Mouse (Mus musculus) forebrain, embryonic 13.5 days (tissue): Measurements from ENCODE around the gene C130060K24Rik. TPM values are rescaled to one million over a fixed set of nuclear protein-coding genes. Genes with fewer than 3 reads are reported as not detected.

ENCODE experiments used
- ATAC-seq: fragments of 200-750 bp; cut with Nextera tagmentation; 2 replicates; pipeline ENCODE4 v1.8.0; 2017
- H3K27ac ChIP-seq: fragments of 300-500 bp; sonication (generic); 2 replicates; pipeline ENCODE4 v1.5.1; 2015; ENCODE audit warnings: inconsistent platforms, mild to moderate bottlenecking, moderate library complexity
- H3K27me3 ChIP-seq: fragments of 300-500 bp; sonication (generic); 2 replicates; pipeline ENCODE4 v1.6.1; 2015; ENCODE audit warnings: mild to moderate bottlenecking, inconsistent platforms
- H3K36me3 ChIP-seq: fragments of 300-500 bp; sonication (generic); 2 replicates; pipeline ENCODE4 v1.6.1; 2015; ENCODE audit warnings: mild to moderate bottlenecking, inconsistent platforms; ENCODE audit not compliant: poor library complexity, severe bottlenecking
- H3K4me1 ChIP-seq: fragments of 300-500 bp; sonication (generic); 2 replicates; pipeline ENCODE4 v1.6.1; 2015; ENCODE audit warnings: inconsistent platforms
- H3K4me2 ChIP-seq: fragments of 300-500 bp; sonication (generic); 2 replicates; pipeline ENCODE4 v1.6.1; 2015; ENCODE audit warnings: inconsistent platforms, mild to moderate bottlenecking, moderate library complexity
- H3K4me3 ChIP-seq: fragments of 300-500 bp; sonication (generic); 2 replicates; pipeline ENCODE4 v1.5.1; 2015; ENCODE audit warnings: mild to moderate bottlenecking, inconsistent platforms
- H3K9ac ChIP-seq: fragments of 300-500 bp; sonication (generic); 2 replicates; pipeline ENCODE4 v1.6.1; 2015; ENCODE audit warnings: mild to moderate bottlenecking, inconsistent platforms
- H3K9me3 ChIP-seq: fragments of 300-500 bp; sonication (generic); replicated peaks from 2 replicates; pipeline ENCODE4 v1.6.1; 2016; ENCODE audit warnings: inconsistent platforms
- WGBS: fragments of 180-500 bp; shearing (Covaris S2); methylation state at CpG from one replicate; pipeline ENCODE4 v1.1.7; 2015; 5-methylcytosine and 5-hydroxymethylcytosine counted together
- polyA plus RNA-seq: library from polyadenylated mRNA; unstranded; fragments of >200 nt; fragmentation: Nextera tagmentation; extraction: Ambion mirVana; gene quantifications from 2 replicates; pipeline ENCODE4 v1.2.1, GENCODE M21; 2015

Gene C130060K24Rik
- polyA plus RNA-seq: 1.7 and 3.1 TPM in 2 replicates

GRCm38 (mm10) chr6:65380918-65381772, at the start of gene C130060K24Rik:
C130060K24Rik (plus strand) TSS chr6:65381105.
- no peaks in the 10 kb centered on the region for H3K36me3 ChIP-seq
- peak within 1 kb of the TSS; percentile 98 for H3K4me2 ChIP-seq
- peak within 1 kb of the TSS; percentile 68 for H3K9ac ChIP-seq
- ATAC-seq: peak; percentile 88
- no peak within 1 kb of the TSS for H3K27ac ChIP-seq
- H3K9me3 ChIP-seq: no peaks in the 10 kb centered on the region
- H3K4me3 ChIP-seq: peak within 1 kb of the TSS; percentile 59
- peaks cover 3% of the 10 kb centered on the region; the same call in 1 of the 2 replicates for H3K4me1 ChIP-seq
- H3K27me3 ChIP-seq: no peaks in the 10 kb centered on the region
- 1% methylated on average over 64 of the region's 64 CpGs for WGBS

GRCm38 (mm10) chr6:65334246-65334645, 46.7 kb upstream of the C130060K24Rik start:
- H3K4me3 ChIP-seq: no peak overlapping the region
- no peaks in the 10 kb centered on the region for H3K36me3 ChIP-seq
- ATAC-seq: no peak
- WGBS: 91% methylated on average over 1 of the region's 1 CpGs
- no peak overlapping the region for H3K9ac ChIP-seq
- H3K4me1 ChIP-seq: peaks cover 1% of the 10 kb centered on the region; the same call in 1 of the 2 replicates
- no peak overlapping the region for H3K4me2 ChIP-seq
- no peaks in the 10 kb centered on the region for H3K9me3 ChIP-seq
- no peaks in the 10 kb centered on the region for H3K27me3 ChIP-seq
- no peak overlapping the region for H3K27ac ChIP-seq

GRCm38 (mm10) chr6:65339391-65339790, 41.5 kb upstream of the C130060K24Rik start:
- ATAC-seq: no peak
- Histone ChIP-seq H3K4me2 (no peak overlapping the region), H3K4me1 (peaks cover 10% of the 10 kb centered on the region; the same call in 1 of the 2 replicates)

GRCm38 (mm10) chr6:65341360-65341759, 39.5 kb upstream of the C130060K24Rik start:
- WGBS: 35% methylated on average over 4 of the region's 4 CpGs
- no peaks in the 10 kb centered on the region for H3K9me3 ChIP-seq
- H3K27ac ChIP-seq: no peak overlapping the region
- no peaks in the 10 kb centered on the region for H3K27me3 ChIP-seq
- H3K4me3 ChIP-seq: no peak overlapping the region
- H3K4me1 ChIP-seq: peaks cover 10% of the 10 kb centered on the region; the same call in 1 of the 2 replicates
- no peak for ATAC-seq
- no peak overlapping the region for H3K4me2 ChIP-seq
- H3K9ac ChIP-seq: no peak overlapping the region
- H3K36me3 ChIP-seq: no peaks in the 10 kb centered on the region

More at GRCm38 (mm10) chr6:65339391-65339790, 41.5 kb upstream of the C130060K24Rik start:
- H3K9ac ChIP-seq: no peak overlapping the region
- H3K4me3 ChIP-seq: no peak overlapping the region
- H3K36me3 ChIP-seq: no peaks in the 10 kb centered on the region
- no peak overlapping the region for H3K27ac ChIP-seq
- no peaks in the 10 kb centered on the region for H3K9me3 ChIP-seq
- no peaks in the 10 kb centered on the region for H3K27me3 ChIP-seq

GRCm38 (mm10) chr6:65347736-65348135, 33.2 kb upstream of the C130060K24Rik start:
- no peak overlapping the region for H3K27ac ChIP-seq
- H3K4me1 ChIP-seq: no peaks in the 10 kb centered on the region
- ATAC-seq: no peak
- WGBS: 76% methylated on average over 8 of the region's 8 CpGs
- no peak overlapping the region for H3K4me3 ChIP-seq
- no peaks in the 10 kb centered on the region for H3K36me3 ChIP-seq
- no peaks in the 10 kb centered on the region for H3K9me3 ChIP-seq
- H3K27me3 ChIP-seq: no peaks in the 10 kb centered on the region
- H3K4me2 ChIP-seq: no peak overlapping the region
- no peak overlapping the region for H3K9ac ChIP-seq

GRCm38 (mm10) chr6:65348255-65348654, 32.6 kb upstream of the C130060K24Rik start:
- WGBS: 79% methylated on average over 5 of the region's 5 CpGs
- Histone ChIP-seq H3K27ac (no peak overlapping the region), H3K4me2 (no peak overlapping the region), H3K36me3 (no peaks in the 10 kb centered on the region), H3K27me3 (no peaks in the 10 kb centered on the region), H3K9me3 (no peaks in the 10 kb centered on the region), H3K4me3 (no peak overlapping the region), H3K9ac (no peak overlapping the region), H3K4me1 (no peaks in the 10 kb centered on the region)
- ATAC-seq: no peak

GRCm38 (mm10) chr6:65351622-65352021, 29.3 kb upstream of the C130060K24Rik start:
- Histone ChIP-seq H3K4me1 (no peaks in the 10 kb centered on the region), H3K27me3 (no peaks in the 10 kb centered on the region), H3K9ac (no peak overlapping the region), H3K27ac (no peak overlapping the region), H3K4me3 (no peak overlapping the region), H3K36me3 (no peaks in the 10 kb centered on the region), H3K9me3 (no peaks in the 10 kb centered on the region), H3K4me2 (no peak overlapping the region)
- WGBS: 82% methylated on average over 4 of the region's 4 CpGs
- no peak for ATAC-seq

GRCm38 (mm10) chr6:65375918-65376317, 5.0 kb upstream of the C130060K24Rik start:
- no peak for ATAC-seq
- WGBS: 56% methylated on average over 2 of the region's 2 CpGs
- H3K9me3 ChIP-seq: no peaks in the 10 kb centered on the region
- no peaks in the 10 kb centered on the region for H3K27me3 ChIP-seq
- H3K4me1 ChIP-seq: peaks cover 3% of the 10 kb centered on the region; the same call in 1 of the 2 replicates
- H3K36me3 ChIP-seq: no peaks in the 10 kb centered on the region
- H3K27ac ChIP-seq: no peak overlapping the region
- no peak overlapping the region for H3K9ac ChIP-seq
- no peak overlapping the region for H3K4me3 ChIP-seq
- H3K4me2 ChIP-seq: no peak overlapping the region

GRCm38 (mm10) chr6:65421888-65422287, 41.0 kb downstream of the C130060K24Rik start:
- no peak overlapping the region for H3K9ac ChIP-seq
- no peak for ATAC-seq
- no peaks in the 10 kb centered on the region for H3K27me3 ChIP-seq
- no peak overlapping the region for H3K4me3 ChIP-seq
- H3K9me3 ChIP-seq: no peaks in the 10 kb centered on the region
- no peak overlapping the region for H3K4me2 ChIP-seq
- WGBS: 79% methylated on average over 1 of the region's 1 CpGs
- H3K36me3 ChIP-seq: no peaks in the 10 kb centered on the region
- no peaks in the 10 kb centered on the region for H3K4me1 ChIP-seq
- H3K27ac ChIP-seq: no peak overlapping the region

- H3K4me3 ChIP-seq: no peak overlapping the region
- H3K36me3 ChIP-seq: no peaks in the 10 kb centered on the region
- ATAC-seq: peak; percentile 55; the same call in 1 of the 2 replicates
- no peaks in the 10 kb centered on the region for H3K27me3 ChIP-seq
- H3K4me1 ChIP-seq: no peaks in the 10 kb centered on the region
- H3K27ac ChIP-seq: no peak overlapping the region
- H3K9ac ChIP-seq: no peak overlapping the region
- 81% methylated on average over 8 of the region's 8 CpGs for WGBS
- no peaks in the 10 kb centered on the region for H3K9me3 ChIP-seq
- no peak overlapping the region for H3K4me2 ChIP-seq
Measured at GRCm38 (mm10) chr6:65427065-65427464, 46.2 kb downstream of the C130060K24Rik start.

GRCm38 (mm10) chr6:65433159-65433558, 52.3 kb downstream of the C130060K24Rik start:
- WGBS: 85% methylated on average over 5 of the region's 5 CpGs
- H3K4me3 ChIP-seq: no peak overlapping the region
- H3K4me2 ChIP-seq: no peak overlapping the region
- no peak overlapping the region for H3K9ac ChIP-seq
- ATAC-seq: no peak
- no peak overlapping the region for H3K27ac ChIP-seq
- no peaks in the 10 kb centered on the region for H3K9me3 ChIP-seq
- H3K4me1 ChIP-seq: no peaks in the 10 kb centered on the region
- H3K36me3 ChIP-seq: no peaks in the 10 kb centered on the region
- no peaks in the 10 kb centered on the region for H3K27me3 ChIP-seq

GRCm38 (mm10) chr6:65453465-65453864, 72.6 kb downstream of the C130060K24Rik start:
- H3K27ac ChIP-seq: no peak overlapping the region
- H3K36me3 ChIP-seq: no peaks in the 10 kb centered on the region
- no peaks in the 10 kb centered on the region for H3K9me3 ChIP-seq
- no peaks in the 10 kb centered on the region for H3K27me3 ChIP-seq
- H3K4me2 ChIP-seq: no peak overlapping the region
- no peaks in the 10 kb centered on the region for H3K4me1 ChIP-seq
- H3K4me3 ChIP-seq: no peak overlapping the region
- ATAC-seq: peak; percentile 88
- H3K9ac ChIP-seq: no peak overlapping the region
